Mouse (Mus musculus) midbrain, postnatal 0 days (tissue): ENCODE results near the gene Tlx1. TPM values are rescaled to one million over a fixed set of nuclear protein-coding genes. Genes with fewer than 3 reads are reported as not detected.

ENCODE experiments used
- ATAC-seq: fragments of 200-750 bp; cut with Nextera tagmentation; 2 replicates; pipeline ENCODE4 v1.8.0; 2017; ENCODE audit warnings: moderate number of reproducible peaks, mild to moderate bottlenecking, moderate TSS enrichment, moderate library complexity; ENCODE audit not compliant: low FRiP score
- DNase-seq: peaks from one replicate; pipeline ENCODE4 v3.0.0-alpha.2; 2015; ENCODE audit warnings: low spot score
- H3K27ac ChIP-seq: fragments of 300-500 bp; sonication (generic); 2 replicates; pipeline ENCODE4 v1.5.1; 2014; ENCODE audit warnings: low read depth, mild to moderate bottlenecking, low read length, mixed read lengths
- H3K27me3 ChIP-seq: fragments of 300-500 bp; sonication (generic); 2 replicates; pipeline ENCODE4 v1.6.1; 2014; ENCODE audit warnings: low read length, control low read depth, mixed read lengths; ENCODE audit not compliant: insufficient read depth
- H3K36me3 ChIP-seq: fragments of 300-500 bp; sonication (generic); 2 replicates; pipeline ENCODE4 v1.6.1; 2014; ENCODE audit warnings: low read length, control low read depth, mixed read lengths; ENCODE audit not compliant: insufficient read depth
- H3K4me1 ChIP-seq: fragments of 300-500 bp; sonication (generic); 2 replicates; pipeline ENCODE4 v1.6.1; 2014; ENCODE audit warnings: mild to moderate bottlenecking, control low read depth, antibody characterized with exemption, low read length, mixed read lengths; ENCODE audit not compliant: insufficient read depth
- H3K4me2 ChIP-seq: fragments of 300-500 bp; sonication (generic); 2 replicates; pipeline ENCODE4 v1.6.1; 2014; ENCODE audit warnings: low read depth, mild to moderate bottlenecking, low read length, mixed read lengths; ENCODE audit not compliant: poor library complexity, severe bottlenecking
- H3K4me3 ChIP-seq: fragments of 300-500 bp; sonication (generic); 2 replicates; pipeline ENCODE4 v1.5.1; 2014; ENCODE audit warnings: low read depth, mild to moderate bottlenecking, low read length, moderate library complexity
- H3K9ac ChIP-seq: fragments of 300-500 bp; sonication (generic); replicated peaks from 2 replicates; pipeline ENCODE4 v1.6.1; 2014; ENCODE audit warnings: mild to moderate bottlenecking, low read length, moderate library complexity, mixed read lengths; ENCODE audit not compliant: poor library complexity, severe bottlenecking
- H3K9me3 ChIP-seq: fragments of 300-500 bp; sonication (generic); 2 replicates; pipeline ENCODE4 v1.6.1; 2016; ENCODE audit warnings: low read length, control low read depth
- CTCF ChIP-seq: IDR thresholded peaks from 2 replicates; pipeline ENCODE4 v1.5.1; 2016; ENCODE audit warnings: antibody characterized with exemption, mild to moderate bottlenecking
- WGBS: fragments of 180-500 bp; shearing (Covaris S2); extraction: QIAGEN DNeasy Blood & Tissue Kit; methylation state at CpG from one replicate; pipeline ENCODE4 v1.1.7; 2014; 5-methylcytosine and 5-hydroxymethylcytosine counted together
- polyA plus RNA-seq: library from polyadenylated mRNA; unstranded; fragments of >200 nt; fragmentation: Nextera tagmentation; extraction: Ambion mirVana; gene quantifications from 2 replicates; pipeline ENCODE4 v1.2.1, GENCODE M21; 2015
- total RNA-seq: library from RNA; depleted of rRNA; stranded (reverse); fragments of >200 nt; gene quantifications from 2 replicates; pipeline ENCODE4 v1.2.3, GENCODE M21; 2014; rRNA removed

Gene Tlx1
- total and polyA plus RNA-seq, 2 experiments from 2014 or later, result not detected

DNA sequence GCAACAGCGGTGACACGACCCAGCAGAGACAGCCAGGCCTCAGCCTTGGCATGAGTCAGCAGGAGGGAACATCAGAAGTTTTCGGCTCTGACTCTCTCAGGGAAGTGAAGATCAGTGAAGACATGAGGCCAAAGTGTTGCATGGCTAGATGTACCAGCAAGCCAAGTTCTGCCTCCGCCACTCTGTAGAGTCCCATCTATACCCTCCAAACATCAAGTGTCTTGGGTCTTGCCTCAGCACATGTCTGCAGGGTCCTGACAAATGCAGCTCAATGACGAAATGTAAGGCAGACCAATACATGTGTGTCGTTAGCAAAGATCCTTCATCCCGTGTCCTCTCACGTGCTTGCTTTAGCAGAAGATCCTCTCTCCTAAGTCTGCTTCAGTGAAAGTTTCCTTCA, 46.5 kb downstream of the Tlx1 start:
- ATAC-seq (no peak), DNase-seq (no peak)
- TF ChIP-seq CTCF, result no peak
- Histone ChIP-seq H3K36me3 (no peaks in the 10 kb centered on the region), H3K9me3 (no peaks in the 10 kb centered on the region), H3K9ac (no peak overlapping the region), H3K27me3 (no peaks in the 10 kb centered on the region), H3K4me3 (no peak overlapping the region), H3K4me1 (no peaks in the 10 kb centered on the region), H3K4me2 (no peak overlapping the region), H3K27ac (no peak overlapping the region)
- 93% methylated on average over 8 of the region's 8 CpGs for WGBS

GRCm38 (mm10) chr19:45205311-45206105, 55.0 kb downstream of the Tlx1 start:
- H3K27ac ChIP-seq, result no peak overlapping the region
- H3K4me2 ChIP-seq, result no peak overlapping the region
- no peak for ATAC-seq
- H3K9ac ChIP-seq, result no peak overlapping the region
- H3K9me3 ChIP-seq, result no peaks in the 10 kb centered on the region
- H3K27me3 ChIP-seq, result peaks cover 14% of the 10 kb centered on the region; the same call in 1 of the 2 replicates
- no peaks in the 10 kb centered on the region for H3K36me3 ChIP-seq
- WGBS, result 72% methylated on average over 3 of the region's 3 CpGs
- no peak for TF ChIP-seq CTCF
- no peak for DNase-seq
- no peaks in the 10 kb centered on the region for H3K4me1 ChIP-seq
- no peak overlapping the region for H3K4me3 ChIP-seq

Other genes with a start within 250 kb of the Tlx1 start
- gene Slf2, start 219.5 kb upstream of the Tlx1 start, total RNA-seq, result 26.8 and 43.3 TPM in 2 replicates
- gene Slf2, start 219.5 kb upstream of the Tlx1 start, polyA plus RNA-seq, result 20.9 and 22.6 TPM in 2 replicates
- 63.2 and 74.8 TPM in 2 replicates for gene Sema4g, start 161.6 kb upstream of the Tlx1 start, total RNA-seq
- gene Sema4g, start 161.6 kb upstream of the Tlx1 start, polyA plus RNA-seq, result 17.5 and 18.7 TPM in 2 replicates
- 6.1 and 6.4 TPM in 2 replicates for gene Twnk, start 145.0 kb upstream of the Tlx1 start, total RNA-seq
- gene Twnk, start 145.0 kb upstream of the Tlx1 start, polyA plus RNA-seq, result 6.8 and 7.1 TPM in 2 replicates
- 55.7 and 87.6 TPM in 2 replicates for gene Mrpl43, start 144.2 kb upstream of the Tlx1 start, total RNA-seq
- 98.8 and 105 TPM in 2 replicates for gene Mrpl43, start 144.2 kb upstream of the Tlx1 start, polyA plus RNA-seq
- 32.8 and 40.4 TPM in 2 replicates for gene Lzts2, start 136.3 kb upstream of the Tlx1 start, total RNA-seq
- 12.9 TPM in 2 replicates for gene Lzts2, start 136.3 kb upstream of the Tlx1 start, polyA plus RNA-seq
- 5.9 and 7.2 TPM in 2 replicates for gene Pdzd7, start 105.0 kb upstream of the Tlx1 start, total RNA-seq
- gene Pdzd7, start 105.0 kb upstream of the Tlx1 start, polyA plus RNA-seq, result 2.9 and 3.4 TPM in 2 replicates
- 72.2 and 85.8 TPM in 2 replicates for gene Sfxn3, start 103.2 kb upstream of the Tlx1 start, total RNA-seq
- 101 and 102 TPM in 2 replicates for gene Sfxn3, start 103.2 kb upstream of the Tlx1 start, polyA plus RNA-seq
- 0.94 and 2.2 TPM in 2 replicates for gene Kazald1, start 75.4 kb upstream of the Tlx1 start, total RNA-seq
- gene Kazald1, start 75.4 kb upstream of the Tlx1 start, polyA plus RNA-seq, result 2.2 and 2.3 TPM in 2 replicates
- gene Lbx1, start 85.1 kb downstream of the Tlx1 start, total RNA-seq, result 1.3 and 2.1 TPM in 2 replicates
- 0.10 TPM in 1 of 2 replicates, not detected in the other for gene Lbx1, start 85.1 kb downstream of the Tlx1 start, polyA plus RNA-seq
- 60.1 and 66.6 TPM in 2 replicates for gene Btrc, start 213.1 kb downstream of the Tlx1 start, total RNA-seq
- 51.4 and 52.8 TPM in 2 replicates for gene Btrc, start 213.1 kb downstream of the Tlx1 start, polyA plus RNA-seq